Mouse (Mus musculus) olfactory bulb, adult 2 months (tissue): ENCODE results near the gene Atp5l.

ENCODE experiments used
- CTCF ChIP-seq: fragments of 200-500 bp; IDR thresholded peaks from 2 replicates; pipeline ENCODE4 v1.5.1; 2012; ENCODE audit warnings: low read depth, mild to moderate bottlenecking, low read length, moderate library complexity; ENCODE audit not compliant: insufficient read depth
- POLR2A ChIP-seq: fragments of 200-500 bp; IDR thresholded peaks from 2 replicates; pipeline ENCODE4 v1.6.1; 2012; ENCODE audit warnings: mild to moderate bottlenecking, low read depth, low read length, moderate library complexity; ENCODE audit not compliant: insufficient read depth

DNA sequence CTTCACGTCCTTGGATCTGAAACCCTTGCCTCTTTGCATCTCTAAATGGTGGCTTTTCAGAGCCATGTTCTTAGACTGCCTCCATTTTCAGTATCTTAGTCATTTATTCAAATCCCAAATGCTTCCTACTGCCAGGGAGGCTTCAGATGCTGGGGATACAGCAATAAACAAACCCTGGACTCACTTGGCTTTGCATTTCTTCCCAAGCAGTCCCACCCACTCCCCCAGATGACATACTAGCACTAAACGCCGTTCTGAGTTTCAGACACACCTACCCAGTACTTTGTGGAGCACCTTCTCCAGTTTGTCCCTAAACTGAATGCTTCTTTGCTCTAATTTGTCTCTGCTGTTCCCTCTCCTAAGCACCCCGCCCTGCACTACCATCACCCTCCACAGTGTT is 23.5 kb downstream of the Atp5l start:
- TF ChIP-seq CTCF: no peak
- no peak for TF ChIP-seq POLR2A
